Mouse (Mus musculus) urinary bladder, postnatal 25 days (tissue): ENCODE data around the gene Nprl2.
A peak's percentile ranks its signal among the peaks of the same experiment; 100 is the strongest.

Experiments used
- DNase-seq: peaks from one replicate; pipeline ENCODE4 v3.0.0; 2022; ENCODE audit warnings: low spot score

Gene Nprl2

GRCm38 (mm10) chr9:107577871-107578270 is 35.8 kb downstream of the Nprl2 start:
- DNase-seq = no peak

GRCm38 (mm10) chr9:107578587-107578986 is 36.6 kb downstream of the Nprl2 start, which contains the start of gene Naa80:
Gene Naa80 (plus strand): TSS chr9:107578887.
- no peak for DNase-seq

- DNase-seq = no peak
Observed at GRCm38 (mm10) chr9:107579023-107579900, 37.2 kb downstream of the Nprl2 start.

- peak; percentile 75 for DNase-seq
Observed at GRCm38 (mm10) chr9:107580501-107581317, 38.7 kb downstream of the Nprl2 start, which contains the start of gene Hyal3. Gene Hyal3 (plus strand): TSS chr9:107580818.

GRCm38 (mm10) chr9:107581584-107581983 is 39.6 kb downstream of the Nprl2 start:
- no peak for DNase-seq

GRCm38 (mm10) chr9:107582509-107583062 is 40.6 kb downstream of the Nprl2 start:
- no peak for DNase-seq

- no peak for DNase-seq
Observed at GRCm38 (mm10) chr9:107583174-107583573, 41.1 kb downstream of the Nprl2 start.

- DNase-seq = no peak
Observed at GRCm38 (mm10) chr9:107586504-107586903, 44.5 kb downstream of the Nprl2 start.

GRCm38 (mm10) chr9:107586974-107587832 is 45.2 kb downstream of the Nprl2 start, which contains the start of gene Ifrd2:
Gene Ifrd2 (plus strand): TSS chr9:107587642.
- DNase-seq = peak; percentile 83

- DNase-seq = no peak
Observed at GRCm38 (mm10) chr9:107587833-107588639, 46.0 kb downstream of the Nprl2 start.

- DNase-seq = no peak
Observed at GRCm38 (mm10) chr9:107590058-107590772, 48.2 kb downstream of the Nprl2 start.

- DNase-seq = no peak
Observed at GRCm38 (mm10) chr9:107590773-107591060, 48.7 kb downstream of the Nprl2 start.

GRCm38 (mm10) chr9:107593101-107593976 is 51.3 kb downstream of the Nprl2 start:
- DNase-seq = no peak

GRCm38 (mm10) chr9:107594281-107595062 is 52.4 kb downstream of the Nprl2 start:
- no peak for DNase-seq
